Mouse (Mus musculus) hindbrain, embryonic 16.5 days (tissue): ENCODE measurements around the gene Rnf181. TPM values are rescaled to one million over a fixed set of nuclear protein-coding genes. Genes with fewer than 3 reads are reported as not detected.

ENCODE experiments used
- ATAC-seq: fragments of 200-750 bp; cut with Nextera tagmentation; 2 replicates; pipeline ENCODE4 v1.8.0; 2017; ENCODE audit warnings: moderate TSS enrichment, moderate library complexity
- H3K27ac ChIP-seq: fragments of 300-500 bp; sonication (generic); 2 replicates; pipeline ENCODE4 v1.5.1; 2014; ENCODE audit warnings: low read depth, mild to moderate bottlenecking, control low read depth, low read length, moderate library complexity
- H3K27me3 ChIP-seq: fragments of 300-500 bp; sonication (generic); replicated peaks from 2 replicates; pipeline ENCODE4 v1.6.1; 2014; ENCODE audit warnings: low read length; ENCODE audit not compliant: control insufficient read depth, insufficient read depth
- H3K36me3 ChIP-seq: fragments of 300-500 bp; sonication (generic); 2 replicates; pipeline ENCODE4 v1.6.1; 2014; ENCODE audit warnings: mild to moderate bottlenecking, low read length, moderate library complexity, mixed read lengths; ENCODE audit not compliant: control insufficient read depth, insufficient read depth
- H3K4me1 ChIP-seq: fragments of 300-500 bp; sonication (generic); 2 replicates; pipeline ENCODE4 v1.6.1; 2014; ENCODE audit warnings: low read depth, low read length; ENCODE audit not compliant: control insufficient read depth, insufficient read depth
- H3K4me2 ChIP-seq: fragments of 300-500 bp; sonication (generic); 2 replicates; pipeline ENCODE4 v1.6.1; 2014; ENCODE audit warnings: mild to moderate bottlenecking, low read length, control low read depth, moderate library complexity
- H3K4me3 ChIP-seq: fragments of 300-500 bp; sonication (generic); 2 replicates; pipeline ENCODE4 v1.5.1; 2014; ENCODE audit warnings: mild to moderate bottlenecking, low read length, control low read depth, moderate library complexity
- H3K9ac ChIP-seq: fragments of 300-500 bp; sonication (generic); 2 replicates; pipeline ENCODE4 v1.6.1; 2014; ENCODE audit warnings: low read depth, mild to moderate bottlenecking, control low read depth, low read length, moderate library complexity
- H3K9me3 ChIP-seq: fragments of 300-500 bp; sonication (generic); 2 replicates; pipeline ENCODE4 v1.6.1; 2014; ENCODE audit warnings: mild to moderate bottlenecking, low read length, moderate library complexity; ENCODE audit not compliant: control insufficient read depth
- WGBS: fragments of 180-500 bp; shearing (Covaris S2); extraction: QIAGEN DNeasy Blood & Tissue Kit; methylation state at CpG from one replicate; pipeline ENCODE4 v1.1.7; 2014; 5-methylcytosine and 5-hydroxymethylcytosine counted together
- polyA plus RNA-seq: library from polyadenylated mRNA; unstranded; fragments of >200 nt; fragmentation: Nextera tagmentation; extraction: Ambion mirVana; gene quantifications from 2 replicates; pipeline ENCODE4 v1.2.1, GENCODE M21; 2015

Rnf181 gene
- polyA plus RNA-seq, 1 experiment from 2014 or later, result 137 TPM

DNA sequence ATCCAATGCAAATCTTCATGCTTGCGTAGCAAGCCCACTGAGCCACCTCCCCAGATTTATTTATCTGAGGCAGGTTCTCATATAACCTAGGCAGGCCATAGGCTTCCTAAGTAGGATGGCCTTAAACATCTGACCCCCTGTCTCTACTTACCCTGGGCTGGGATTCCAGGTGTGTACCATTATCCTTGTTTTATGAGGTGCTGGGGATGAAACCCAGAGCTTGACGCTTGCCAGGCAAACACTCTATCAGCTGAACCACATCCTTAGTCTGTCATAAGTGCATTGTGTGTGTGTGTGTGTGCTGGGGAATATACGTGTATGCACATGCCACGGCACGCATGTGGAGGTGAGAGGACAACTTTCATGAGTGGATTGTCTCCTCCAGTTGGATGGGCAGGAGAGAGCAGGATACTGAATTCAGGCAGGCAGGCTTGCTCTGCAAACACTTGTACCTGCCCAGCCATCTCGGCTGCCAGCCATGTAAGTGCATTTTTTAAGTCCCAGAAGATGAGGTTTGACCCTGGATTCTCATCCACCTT, 22.1 kb upstream of the Rnf181 start:
- H3K4me2 ChIP-seq, result no peak overlapping the region
- no peak overlapping the region for H3K27ac ChIP-seq
- peaks cover 10% of the 10 kb centered on the region; the same call in 1 of the 2 replicates for H3K4me1 ChIP-seq
- ATAC-seq, result no peak
- no peaks in the 10 kb centered on the region for H3K36me3 ChIP-seq
- no peak overlapping the region for H3K4me3 ChIP-seq
- H3K27me3 ChIP-seq, result peaks cover 3% of the 10 kb centered on the region
- WGBS, result 91% methylated on average over 6 of the region's 6 CpGs
- no peak overlapping the region for H3K9ac ChIP-seq
- H3K9me3 ChIP-seq, result no peaks in the 10 kb centered on the region

DNA sequence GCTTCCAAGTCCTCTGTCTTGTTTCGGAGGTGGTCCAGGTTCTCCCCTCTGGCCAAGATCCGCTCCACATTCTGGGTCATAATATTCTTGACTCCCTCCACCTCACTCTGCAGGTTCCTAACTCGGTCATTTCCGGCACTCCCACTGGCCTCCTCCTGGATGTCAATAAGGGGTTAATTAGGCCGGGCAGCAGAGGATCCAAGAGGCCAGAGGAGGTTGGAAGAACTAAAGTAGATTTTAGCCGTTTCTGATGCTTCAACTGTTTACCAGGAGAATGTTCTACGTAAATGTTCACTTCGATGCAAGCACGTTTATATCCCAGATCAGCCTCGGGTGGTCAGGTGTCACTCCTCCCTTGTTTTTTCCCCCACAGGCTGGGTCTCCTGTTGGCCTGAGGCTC, 21.5 kb upstream of the Rnf181 start:
- Histone ChIP-seq H3K27ac (no peak overlapping the region), H3K27me3 (peaks cover 3% of the 10 kb centered on the region), H3K9ac (no peak overlapping the region), H3K9me3 (no peaks in the 10 kb centered on the region), H3K4me2 (no peak overlapping the region), H3K4me3 (no peak overlapping the region), H3K36me3 (no peaks in the 10 kb centered on the region), H3K4me1 (peaks cover 10% of the 10 kb centered on the region; the same call in 1 of the 2 replicates)
- WGBS, result 79% methylated on average over 10 of the region's 10 CpGs
- ATAC-seq, result no peak

- Histone ChIP-seq H3K27ac (no peak overlapping the region), H3K4me3 (no peak overlapping the region), H3K36me3 (no peaks in the 10 kb centered on the region), H3K9me3 (no peaks in the 10 kb centered on the region), H3K9ac (no peak overlapping the region), H3K4me2 (no peak overlapping the region), H3K27me3 (peaks cover 3% of the 10 kb centered on the region), H3K4me1 (peaks cover 10% of the 10 kb centered on the region; the same call in 1 of the 2 replicates)
- 76% methylated on average over 3 of the region's 3 CpGs for WGBS
- ATAC-seq, result no peak
Measured at GRCm38 (mm10) chr6:72387816-72388215, 21.1 kb upstream of the Rnf181 start.

- peaks cover 10% of the 10 kb centered on the region; the same call in 1 of the 2 replicates for H3K4me1 ChIP-seq
- H3K4me3 ChIP-seq, result no peak overlapping the region
- no peak overlapping the region for H3K4me2 ChIP-seq
- WGBS, result 92% methylated on average over 2 of the region's 2 CpGs
- peaks cover 3% of the 10 kb centered on the region for H3K27me3 ChIP-seq
- no peaks in the 10 kb centered on the region for H3K36me3 ChIP-seq
- no peaks in the 10 kb centered on the region for H3K9me3 ChIP-seq
- ATAC-seq, result no peak
- H3K9ac ChIP-seq, result no peak overlapping the region
- no peak overlapping the region for H3K27ac ChIP-seq
Measured at GRCm38 (mm10) chr6:72386561-72386960, 19.8 kb upstream of the Rnf181 start.

GRCm38 (mm10) chr6:72385258-72385657, 18.5 kb upstream of the Rnf181 start:
- no peak overlapping the region for H3K4me3 ChIP-seq
- ATAC-seq, result no peak
- H3K27me3 ChIP-seq, result peaks cover 2% of the 10 kb centered on the region
- WGBS, result 89% methylated on average over 4 of the region's 4 CpGs
- H3K27ac ChIP-seq, result no peak overlapping the region
- no peak overlapping the region for H3K4me2 ChIP-seq
- H3K9ac ChIP-seq, result no peak overlapping the region
- peaks cover 10% of the 10 kb centered on the region for H3K4me1 ChIP-seq
- H3K36me3 ChIP-seq, result no peaks in the 10 kb centered on the region
- H3K9me3 ChIP-seq, result no peaks in the 10 kb centered on the region

DNA sequence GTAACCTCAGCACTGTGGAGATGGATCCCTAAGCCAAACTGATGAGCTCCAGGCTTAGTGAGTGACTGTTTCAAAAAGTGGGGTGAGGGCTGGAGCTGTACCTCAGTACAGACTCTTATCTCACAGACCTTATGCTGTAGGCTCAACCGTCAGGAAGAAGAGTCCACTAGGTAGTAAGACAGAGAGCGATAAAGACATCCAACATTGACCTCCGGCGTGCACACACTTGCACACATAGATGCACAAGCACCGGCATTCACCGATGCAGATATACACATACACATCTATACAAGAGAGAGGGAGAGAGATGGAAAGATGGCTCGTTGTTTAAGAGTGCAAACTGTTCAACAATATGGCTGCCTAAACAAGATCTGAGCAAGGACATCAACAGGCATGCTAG, 17.2 kb upstream of the Rnf181 start:
- peaks cover 10% of the 10 kb centered on the region for H3K27me3 ChIP-seq
- H3K4me1 ChIP-seq, result peaks cover 4% of the 10 kb centered on the region
- H3K9me3 ChIP-seq, result no peaks in the 10 kb centered on the region
- no peak overlapping the region for H3K4me2 ChIP-seq
- H3K9ac ChIP-seq, result no peak overlapping the region
- WGBS, result 96% methylated on average over 7 of the region's 7 CpGs
- no peak overlapping the region for H3K27ac ChIP-seq
- H3K36me3 ChIP-seq, result no peaks in the 10 kb centered on the region
- ATAC-seq, result no peak
- H3K4me3 ChIP-seq, result no peak overlapping the region

DNA sequence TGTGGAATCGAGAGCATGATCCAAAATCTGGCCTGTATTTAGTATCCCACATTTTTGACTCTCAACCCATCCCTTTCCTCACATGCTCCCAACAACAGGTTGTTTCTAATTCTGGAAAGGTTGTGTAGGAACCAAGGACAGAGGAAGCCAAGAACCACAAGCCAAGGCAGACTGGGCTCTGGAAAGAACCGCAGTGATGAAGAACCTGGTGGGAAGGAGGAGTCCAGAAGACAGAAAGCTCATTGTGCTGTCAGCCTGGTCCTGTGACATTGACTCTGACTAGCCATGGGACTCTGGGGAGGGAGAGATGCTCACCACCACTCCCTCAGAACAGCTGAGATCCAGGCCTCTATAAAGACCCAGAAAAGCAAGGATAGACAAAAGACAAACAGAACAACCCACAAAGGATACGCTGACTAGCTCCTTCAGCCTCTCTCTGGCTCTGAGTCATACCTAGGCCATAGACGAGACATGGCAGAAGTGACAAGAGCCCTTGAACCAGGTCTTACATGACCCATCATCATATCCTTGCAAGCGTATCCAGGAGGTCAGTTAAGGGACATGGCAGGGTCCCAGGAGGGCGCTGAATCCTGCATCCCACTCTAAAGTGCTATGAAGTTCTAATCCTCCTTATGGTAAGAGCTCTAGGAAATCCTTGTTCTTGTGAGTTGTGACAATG, 16.5 kb upstream of the Rnf181 start:
- Histone ChIP-seq H3K27ac (no peak overlapping the region), H3K27me3 (peaks cover 10% of the 10 kb centered on the region), H3K9me3 (no peaks in the 10 kb centered on the region), H3K36me3 (no peaks in the 10 kb centered on the region), H3K4me3 (no peak overlapping the region), H3K9ac (no peak overlapping the region), H3K4me1 (peaks cover 4% of the 10 kb centered on the region), H3K4me2 (no peak overlapping the region)
- ATAC-seq, result no peak
- 90% methylated on average over 6 of the region's 6 CpGs for WGBS

DNA sequence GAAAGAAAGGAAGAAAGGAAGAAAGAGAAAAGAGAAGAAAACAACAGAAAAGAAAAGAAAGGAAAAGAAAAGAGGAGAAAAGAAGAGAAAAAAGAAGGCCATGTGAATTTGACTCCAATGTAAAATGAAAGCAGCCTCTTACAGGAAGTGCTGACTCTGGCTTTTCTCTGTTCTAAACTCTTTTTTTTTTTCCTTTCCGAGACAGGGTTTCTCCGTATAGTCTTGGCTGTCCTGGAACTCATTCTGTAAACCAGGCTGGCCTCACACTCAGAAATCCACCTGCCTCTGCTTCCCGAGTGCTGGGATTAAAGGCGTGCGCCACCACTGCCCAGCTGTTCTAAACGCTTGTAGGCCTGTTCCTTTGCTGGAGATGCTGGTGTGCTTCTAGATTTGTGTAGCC, 15.7 kb upstream of the Rnf181 start:
- no peak overlapping the region for H3K4me3 ChIP-seq
- 85% methylated on average over 6 of the region's 6 CpGs for WGBS
- H3K27ac ChIP-seq, result no peak overlapping the region
- H3K4me2 ChIP-seq, result no peak overlapping the region
- H3K9me3 ChIP-seq, result no peaks in the 10 kb centered on the region
- no peak for ATAC-seq
- H3K27me3 ChIP-seq, result peaks cover 10% of the 10 kb centered on the region
- H3K9ac ChIP-seq, result no peak overlapping the region
- no peaks in the 10 kb centered on the region for H3K36me3 ChIP-seq
- H3K4me1 ChIP-seq, result peaks cover 4% of the 10 kb centered on the region

- no peaks in the 10 kb centered on the region for H3K36me3 ChIP-seq
- H3K9me3 ChIP-seq, result no peaks in the 10 kb centered on the region
- 0 out of 2 replicates have a peak, but pooled peaks have one; percentile 40 for ATAC-seq
- peaks cover 10% of the 10 kb centered on the region for H3K27me3 ChIP-seq
- H3K27ac ChIP-seq, result no peak within 1 kb of the TSS
- peak within 1 kb of the TSS; percentile 62 for H3K4me2 ChIP-seq
- peak within 1 kb of the TSS; percentile 54 for H3K9ac ChIP-seq
- WGBS, result 3% methylated on average over 43 of the region's 49 CpGs
- H3K4me1 ChIP-seq, result peaks cover 4% of the 10 kb centered on the region
- peak within 1 kb of the TSS; percentile 44 for H3K4me3 ChIP-seq
Measured at GRCm38 (mm10) chr6:72380131-72380770, 13.5 kb upstream of the Rnf181 start, which contains the start of gene Vamp5. Gene Vamp5 (minus strand): TSS chr6:72380468.
